Mouse (Mus musculus) regulatory T cell (primary cell): Measurements from ENCODE around the gene Xkr7.

Source experiments
- in situ Hi-C: fragments of 300-600 bp; cut with MboI, MseI; formaldehyde crosslinking; loops from one replicate; pipeline ENCODE4 v1.15.1; 2025; ENCODE audit warnings: high pct_unique_total_duplicates

The Xkr7 gene

GRCm38 (mm10) chr2:153032083-153032842 is 611 bp downstream of the Xkr7 start:
- in situ Hi-C loops: no loop called here

- in situ Hi-C loops: no loop called here
Measured at GRCm38 (mm10) chr2:153032973-153033372, 1.3 kb downstream of the Xkr7 start.

- in situ Hi-C loops: no loop called here
Measured at GRCm38 (mm10) chr2:153033545-153034230, 2.0 kb downstream of the Xkr7 start.

- in situ Hi-C loops: no loop called here
Measured at GRCm38 (mm10) chr2:153036690-153037089, 5.0 kb downstream of the Xkr7 start.

- in situ Hi-C loops: no loop called here
Measured at GRCm38 (mm10) chr2:153043886-153044285, 12.2 kb downstream of the Xkr7 start.

- in situ Hi-C loops: no loop called here
Measured at GRCm38 (mm10) chr2:153045884-153046299, 14.2 kb downstream of the Xkr7 start.

- in situ Hi-C loops: no loop called here
Measured at GRCm38 (mm10) chr2:153047828-153048465, 16.3 kb downstream of the Xkr7 start.

- in situ Hi-C loops: no loop called here
Measured at GRCm38 (mm10) chr2:153049288-153049996, 17.8 kb downstream of the Xkr7 start.

GRCm38 (mm10) chr2:153049997-153050358 is 18.3 kb downstream of the Xkr7 start:
- in situ Hi-C loops: no loop called here

GRCm38 (mm10) chr2:153051095-153051494 is 19.4 kb downstream of the Xkr7 start:
- in situ Hi-C loops: no loop called here

GRCm38 (mm10) chr2:153051537-153051936 is 19.9 kb downstream of the Xkr7 start:
- in situ Hi-C loops: no loop called here

GRCm38 (mm10) chr2:153052700-153053351 is 21.2 kb downstream of the Xkr7 start:
- in situ Hi-C loops: no loop called here

GRCm38 (mm10) chr2:153053896-153054295 is 22.2 kb downstream of the Xkr7 start:
- in situ Hi-C loops: no loop called here

- in situ Hi-C loops: no loop called here
Measured at GRCm38 (mm10) chr2:153055270-153055920, 23.7 kb downstream of the Xkr7 start.

GRCm38 (mm10) chr2:153058365-153058764 is 26.7 kb downstream of the Xkr7 start:
- in situ Hi-C loops: no loop called here

GRCm38 (mm10) chr2:153060216-153060615 is 28.6 kb downstream of the Xkr7 start:
- in situ Hi-C loops: no loop called here

GRCm38 (mm10) chr2:153063394-153063793 is 31.7 kb downstream of the Xkr7 start:
- in situ Hi-C loops: no loop called here

GRCm38 (mm10) chr2:153064190-153064970 is 32.7 kb downstream of the Xkr7 start:
- in situ Hi-C loops: no loop called here

- in situ Hi-C loops: no loop called here
Measured at GRCm38 (mm10) chr2:153065747-153066508, 34.3 kb downstream of the Xkr7 start, which contains the start of gene Ccm2l. Gene Ccm2l (plus strand): TSS chr2:153065955.
